Mouse (Mus musculus) forelimb bud, embryonic 11.5 days (tissue): Measurements from ENCODE around the gene Spata19.

ENCODE experiments used
- DNase-seq: peaks from one replicate; pipeline ENCODE4 v3.0.0-alpha.2; 2012; ENCODE audit warnings: low read depth, low spot score

Spata19 gene

GRCm38 (mm10) chr9:27396500-27396899 lies at the start of gene Spata19:
Spata19 (plus strand) TSS chr9:27396800.
- DNase-seq, result no peak

- DNase-seq, result no peak
Measured at GRCm38 (mm10) chr9:27353082-27353481, 43.5 kb upstream of the Spata19 start.

- DNase-seq, result no peak
Measured at GRCm38 (mm10) chr9:27357893-27358292, 38.7 kb upstream of the Spata19 start.

GRCm38 (mm10) chr9:27367231-27367630 lies 29.4 kb upstream of the Spata19 start:
- peak; percentile 11 for DNase-seq

- peak; percentile 57 for DNase-seq
Measured at GRCm38 (mm10) chr9:27369108-27369507, 27.5 kb upstream of the Spata19 start.

GRCm38 (mm10) chr9:27375746-27376145 lies 20.9 kb upstream of the Spata19 start:
- DNase-seq, result no peak

GRCm38 (mm10) chr9:27386951-27387350 lies 9.6 kb upstream of the Spata19 start:
- no peak for DNase-seq

- DNase-seq, result no peak
Measured at GRCm38 (mm10) chr9:27401169-27401568, 4.6 kb downstream of the Spata19 start.

- peak; percentile 73 for DNase-seq
Measured at GRCm38 (mm10) chr9:27409733-27410132, 13.1 kb downstream of the Spata19 start.

- peak; percentile 71 for DNase-seq
Measured at GRCm38 (mm10) chr9:27414058-27414460, 17.5 kb downstream of the Spata19 start.

GRCm38 (mm10) chr9:27424511-27424910 lies 27.9 kb downstream of the Spata19 start:
- no peak for DNase-seq

- DNase-seq, result no peak
Measured at GRCm38 (mm10) chr9:27428552-27428951, 32.0 kb downstream of the Spata19 start.

- DNase-seq, result no peak
Measured at GRCm38 (mm10) chr9:27433301-27433700, 36.7 kb downstream of the Spata19 start.

GRCm38 (mm10) chr9:27435936-27436335 lies 39.3 kb downstream of the Spata19 start:
- DNase-seq, result no peak

GRCm38 (mm10) chr9:27437391-27438061 lies 40.9 kb downstream of the Spata19 start:
- DNase-seq, result no peak

- peak; percentile 27 for DNase-seq
Measured at GRCm38 (mm10) chr9:27449780-27450422, 53.3 kb downstream of the Spata19 start.
